Mouse (Mus musculus): ENCODE data around the gene Dact1. TPM values are rescaled to one million over a fixed set of nuclear protein-coding genes. Genes with fewer than 3 reads are reported as not detected.

Gene Dact1
- polyA plus RNA-seq (2014; fragmentation: Illumina TruSeq; extraction: RNeasy Lipid Tissue Mini Kit (QIAGEN cat#74804); ENCODE audit: insufficient read depth, low read depth, low replicate concordance) = 3.9 TPM

DNA sequence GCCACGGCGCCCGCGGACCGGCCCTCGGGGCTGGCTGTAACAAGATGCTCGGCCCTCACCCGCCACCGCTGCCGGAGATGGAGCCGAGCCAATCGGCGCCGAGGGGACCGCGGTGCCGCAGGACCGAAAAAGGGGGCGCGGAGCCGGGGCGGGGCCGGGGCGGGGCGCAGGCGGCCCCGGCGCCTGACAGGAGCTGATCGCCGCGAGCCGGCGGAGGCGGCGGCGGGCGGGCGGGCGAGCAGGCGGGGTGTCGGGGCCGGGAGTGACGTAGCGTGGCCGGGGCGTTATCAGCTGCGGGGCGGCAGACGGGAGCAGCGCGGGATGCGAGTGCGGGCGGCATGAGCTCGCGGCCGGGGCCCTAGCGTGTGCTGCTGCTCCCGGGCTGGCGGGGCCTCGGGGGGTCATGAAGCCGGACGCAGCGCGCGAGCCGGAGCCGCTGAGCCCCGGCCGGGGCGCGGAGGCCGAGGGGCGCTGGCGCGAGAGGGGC lies at the start of gene Dact1:
Dact1 (plus strand) TSS at position 304 of the 487 bp plus-strand sequence.

Other genes with a start within 250 kb of the Dact1 start
- not detected for gene Tomm20l, start 198.5 kb upstream of the Dact1 start, polyA plus RNA-seq (2014; fragmentation: Illumina TruSeq; extraction: RNeasy Lipid Tissue Mini Kit (QIAGEN cat#74804); ENCODE audit: insufficient read depth, low read depth, low replicate concordance)
- gene Timm9, start 173.2 kb upstream of the Dact1 start, polyA plus RNA-seq (2014; fragmentation: Illumina TruSeq; extraction: RNeasy Lipid Tissue Mini Kit (QIAGEN cat#74804); ENCODE audit: insufficient read depth, low read depth, low replicate concordance) = 20.6 TPM
- 1.6 TPM for gene 2700049A03Rik, start 173.0 kb upstream of the Dact1 start, polyA plus RNA-seq (2014; fragmentation: Illumina TruSeq; extraction: RNeasy Lipid Tissue Mini Kit (QIAGEN cat#74804); ENCODE audit: insufficient read depth, low read depth, low replicate concordance)